18 mouse cellular contexts compared by ENCODE assay signal in genomic region chr1:54859876-54860275, GRCm38 (mm10).
DNase-seq lines count a peak whose midpoint lies in the region; ATAC-seq lines count a peak whose summit lies in the region.
"Had no signal": no experiment of that assay in that cellular context is flagged by ENCODE, and none has a peak within 500 bp of the region (broad histone marks: within the 10 kb centered on the region; RNA-seq: fewer than 3 reads in every experiment).

No protein-coding gene starts in this region.

- no peaks in the 10 kb centered on the region for H3K9me3 ChIP-seq in heart, embryonic 10.5 days
- no peaks in the 10 kb centered on the region for H3K9me3 ChIP-seq in heart, embryonic 11.5 days (replicated peaks; ENCODE audit: control insufficient read depth, low read length)
- no peaks in the 10 kb centered on the region for H3K9me3 ChIP-seq in midbrain, embryonic 11.5 days (ENCODE audit: control insufficient read depth, low read length)
- H3K9me3 ChIP-seq in midbrain, embryonic 13.5 days = no peaks in the 10 kb centered on the region
- H3K9me3 ChIP-seq: embryonic facial prominence, embryonic 10.5 days; heart, embryonic 13.5 days; neural tube, embryonic 12.5 days had no signal

- peak overlapping the region; percentile 69 for H3K27ac ChIP-seq in heart, embryonic 10.5 days
- H3K27ac ChIP-seq in heart, embryonic 11.5 days (ENCODE audit: low read depth, low read length) = no peak overlapping the region
- no peak overlapping the region for H3K27ac ChIP-seq in midbrain, embryonic 11.5 days (ENCODE audit: low read depth, low read length)
- no peak overlapping the region for H3K27ac ChIP-seq in midbrain, embryonic 13.5 days
- H3K27ac ChIP-seq: embryonic facial prominence, embryonic 10.5 days; heart, embryonic 13.5 days; left cerebral cortex, adult 2 months; neural tube, embryonic 12.5 days had no signal

- no peak overlapping the region for H3K9ac ChIP-seq in heart, embryonic 11.5 days (ENCODE audit: low read depth, low read length)
- no peak overlapping the region for H3K9ac ChIP-seq in midbrain, embryonic 11.5 days (ENCODE audit: low read length)
- H3K9ac ChIP-seq in midbrain, embryonic 13.5 days (replicated peaks) = no peak overlapping the region
- H3K9ac ChIP-seq: heart, embryonic 13.5 days; neural tube, embryonic 12.5 days had no signal

- H3K4me1 ChIP-seq in heart, embryonic 10.5 days = peaks cover 27% of the 10 kb centered on the region
- H3K4me1 ChIP-seq in heart, embryonic 11.5 days (ENCODE audit: control insufficient read depth, insufficient read depth, low read length) = peaks cover 15% of the 10 kb centered on the region
- H3K4me1 ChIP-seq in midbrain, embryonic 11.5 days (ENCODE audit: control insufficient read depth, insufficient read depth, low read length) = peaks cover 5% of the 10 kb centered on the region; the same call in 1 of the 2 replicates
- H3K4me1 ChIP-seq in midbrain, embryonic 13.5 days (replicated peaks) = peaks cover 23% of the 10 kb centered on the region

- H3K4me3 ChIP-seq in heart, embryonic 10.5 days = no peak overlapping the region
- no peak overlapping the region for H3K4me3 ChIP-seq in heart, embryonic 11.5 days (ENCODE audit: low read depth, low read length)
- H3K4me3 ChIP-seq in midbrain, embryonic 11.5 days (ENCODE audit: low read depth, low read length) = no peak overlapping the region
- no peak overlapping the region for H3K4me3 ChIP-seq in midbrain, embryonic 13.5 days (replicated peaks)
- H3K4me3 ChIP-seq: embryonic facial prominence, embryonic 10.5 days; erythroblast, embryonic 14.5 days; heart, embryonic 13.5 days; left cerebral cortex, adult 2 months; neural tube, embryonic 12.5 days had no signal

- H3K36me3 ChIP-seq in heart, embryonic 10.5 days = no peaks in the 10 kb centered on the region
- no peaks in the 10 kb centered on the region for H3K36me3 ChIP-seq in heart, embryonic 11.5 days (ENCODE audit: control insufficient read depth, insufficient read depth, low read length)
- no peaks in the 10 kb centered on the region for H3K36me3 ChIP-seq in midbrain, embryonic 11.5 days (ENCODE audit: control insufficient read depth, insufficient read depth, low read length)
- no peaks in the 10 kb centered on the region for H3K36me3 ChIP-seq in midbrain, embryonic 13.5 days
- H3K36me3 ChIP-seq: embryonic facial prominence, embryonic 10.5 days; heart, embryonic 13.5 days; neural tube, embryonic 12.5 days had no signal

- no peak overlapping the region for H3K4me2 ChIP-seq in heart, embryonic 11.5 days
- H3K4me2 ChIP-seq in midbrain, embryonic 11.5 days = no peak overlapping the region
- no peak overlapping the region for H3K4me2 ChIP-seq in midbrain, embryonic 13.5 days (replicated peaks)
- H3K4me2 ChIP-seq: heart, embryonic 13.5 days; neural tube, embryonic 12.5 days had no signal

- no peaks in the 10 kb centered on the region for H3K27me3 ChIP-seq in heart, embryonic 10.5 days (ENCODE audit: insufficient read depth, poor library complexity, severe bottlenecking)
- no peaks in the 10 kb centered on the region for H3K27me3 ChIP-seq in heart, embryonic 11.5 days (ENCODE audit: control insufficient read depth, insufficient read depth, low read length)
- H3K27me3 ChIP-seq in midbrain, embryonic 11.5 days (ENCODE audit: control insufficient read depth, insufficient read depth, low read length) = no peaks in the 10 kb centered on the region
- H3K27me3 ChIP-seq in midbrain, embryonic 13.5 days = no peaks in the 10 kb centered on the region
- H3K27me3 ChIP-seq: heart, embryonic 13.5 days; neural tube, embryonic 12.5 days had no signal

- ATAC-seq in heart, embryonic 11.5 days (replicated peaks; ENCODE audit: insufficient number of reproducible peaks, low FRiP score, low TSS enrichment) = no peak
- ATAC-seq in midbrain, embryonic 11.5 days (ENCODE audit: low FRiP score) = 0 out of 2 replicates have a peak, but pooled peaks have one; percentile 62
- ATAC-seq in midbrain, embryonic 13.5 days = no peak

- DNase-seq in heart, embryonic 10.5 days (ENCODE audit: low spot score) = no peak
- no peak for DNase-seq in midbrain, embryonic 11.5 days (ENCODE audit: low spot score, missing footprints)
- DNase-seq in kidney, postnatal 14 days = peak; percentile 38
- peak; percentile 38 for DNase-seq in retina, postnatal 1 day
- no peak for DNase-seq in thymus, postnatal 25 days
- DNase-seq: cerebellum, adult 9-10 months; gastrocnemius, postnatal 14 days; lung, adult 18-20 months; lung, postnatal 36 days; right cerebral cortex, adult 18-20 months; thymus, postnatal 14 days had no signal

Comparison
In these comparisons a context has a peak if more than half of its experiments do, and no peak if none do; other contexts are left out.
1. DNase-seq: peak in kidney, postnatal 14 days (single experiment) and retina, postnatal 1 day (single experiment); none in heart, embryonic 10.5 days (single experiment), midbrain, embryonic 11.5 days (single experiment) and thymus, postnatal 25 days (single experiment).